ENCODE assay signal across 12 mouse cellular contexts in genomic region chr6:122492479-122492878, GRCm38 (mm10). TPM values are rescaled to one million over a fixed set of nuclear protein-coding genes. Genes with fewer than 3 reads are reported as not detected.
DNase-seq lines count a peak whose midpoint lies in the region; ATAC-seq and TF ChIP-seq lines count a peak whose summit lies in the region.
"Had no signal": no experiment of that assay in that cellular context is flagged by ENCODE, and none has a peak within 500 bp of the region (broad histone marks: within the 10 kb centered on the region; RNA-seq: fewer than 3 reads in every experiment).

No protein-coding gene starts in this region.

- no peak overlapping the region for H3K27ac ChIP-seq in heart, postnatal 0 days (ENCODE audit: low read depth)
- H3K27ac ChIP-seq in limb, embryonic 10.5 days = peak overlapping the region; percentile 94
- H3K27ac ChIP-seq: liver, embryonic 14.5 days had no signal

- 0 out of 2 replicates have a peak overlapping the region, but pooled peaks have one; percentile 47 for H3K4me3 ChIP-seq in heart, postnatal 0 days (ENCODE audit: low read depth, low read length)
- H3K4me3 ChIP-seq in E14TG2a.4 (replicated peaks; ENCODE audit: low read length) = peak overlapping the region; percentile 76
- peak overlapping the region; percentile 57; the same call in 1 of the 2 replicates for H3K4me3 ChIP-seq in limb, embryonic 10.5 days

- no peaks in the 10 kb centered on the region for H3K36me3 ChIP-seq in heart, postnatal 0 days (replicated peaks; ENCODE audit: control insufficient read depth, insufficient read depth, low read length)
- H3K36me3 ChIP-seq in E14TG2a.4 (ENCODE audit: insufficient read depth, low read length) = no peaks in the 10 kb centered on the region
- H3K36me3 ChIP-seq in limb, embryonic 10.5 days = no peaks in the 10 kb centered on the region

- TF ChIP-seq CTCF in heart, postnatal 0 days (IDR thresholded peaks at IDR 0.05; ENCODE audit: low read depth) = no peak
- no peak for TF ChIP-seq CTCF in E14TG2a.4 (conservative IDR thresholded peaks at IDR 0.05; ENCODE audit: low read length)

- 42% methylated on average over 6 of the region's 6 CpGs for WGBS in heart, postnatal 0 days
- 37% methylated on average over 6 of the region's 6 CpGs for WGBS in limb, embryonic 10.5 days

- H3K9me3 ChIP-seq in heart, postnatal 0 days (replicated peaks; ENCODE audit: control insufficient read depth, low read length) = no peaks in the 10 kb centered on the region
- H3K9me3 ChIP-seq in E14TG2a.4 (ENCODE audit: low read length) = no peaks in the 10 kb centered on the region
- no peaks in the 10 kb centered on the region for H3K9me3 ChIP-seq in limb, embryonic 10.5 days (replicated peaks)

- no peak overlapping the region for H3K4me2 ChIP-seq in heart, postnatal 0 days (ENCODE audit: low read depth, low read length)

- 0 out of 2 replicates have a peak, but pooled peaks cover 5% of the 10 kb centered on the region for H3K4me1 ChIP-seq in heart, postnatal 0 days (ENCODE audit: control insufficient read depth, insufficient read depth)
- peaks cover 69% of the 10 kb centered on the region for H3K4me1 ChIP-seq in E14TG2a.4 (replicated peaks; ENCODE audit: low read depth, low read length)
- H3K4me1 ChIP-seq in limb, embryonic 10.5 days = peaks cover 44% of the 10 kb centered on the region

- no peak for DNase-seq in heart, postnatal 0 days (ENCODE audit: low spot score)
- DNase-seq in heart, adult 18-20 months = no peak
- DNase-seq in embryo, embryonic 9.5 days (ENCODE audit: extremely low spot score) = peak; percentile 11
- DNase-seq in limb, embryonic 10.5 days (ENCODE audit: low spot score) = no peak
- no peak for DNase-seq in right cerebral cortex, postnatal 10 days (ENCODE audit: low spot score in 2 of 2)
- no peak for DNase-seq in B cell, adult 2 months
- DNase-seq in thymus, postnatal 36 days = no peak
- DNase-seq: adrenal gland, postnatal 10 days; kidney, adult 9 months had no signal

- no peak for ATAC-seq in heart, postnatal 0 days (ENCODE audit: insufficient read depth, low read depth)
- ATAC-seq: Patski had no signal

- H3K27me3 ChIP-seq in heart, postnatal 0 days (ENCODE audit: control insufficient read depth, insufficient read depth, low read length) = peaks cover 29% of the 10 kb centered on the region
- H3K27me3 ChIP-seq in E14TG2a.4 (ENCODE audit: insufficient read depth, low read length) = peaks cover 45% of the 10 kb centered on the region
- peaks cover 6% of the 10 kb centered on the region; the same call in 1 of the 2 replicates for H3K27me3 ChIP-seq in limb, embryonic 10.5 days (ENCODE audit: low read depth, poor library complexity, severe bottlenecking)

- no peak for TF ChIP-seq EP300 in heart, postnatal 0 days (IDR thresholded peaks at IDR 0.05; ENCODE audit: low read depth)

- no peak overlapping the region for H3K9ac ChIP-seq in heart, postnatal 0 days (replicated peaks; ENCODE audit: low read depth, low read length)
- H3K9ac ChIP-seq: liver, embryonic 14.5 days had no signal

RNA-seq across cellular contexts. Expression of gene Rimklb, which starts 6.1 kb away (rescaled TPM):
- total RNA-seq in heart, postnatal 0 days (2014; rRNA removed; ENCODE audit: low replicate concordance) = 0.27 TPM in 1 of 2 replicates, not detected in the other
- 0.48 and 0.79 TPM in 2 replicates for polyA plus RNA-seq in heart, postnatal 0 days (2015; fragmentation: Nextera tagmentation; extraction: Ambion mirVana)
- under 1 TPM in 1 of 2 experiments, not detected in 1; 0.33 TPM for total RNA-seq in heart, adult 18-20 months (2021)
- polyA plus RNA-seq in limb, embryonic 10.5 days (2016; fragmentation: Nextera tagmentation; extraction: Ambion mirVana) = 39.4 and 49.3 TPM in 2 replicates
- polyA plus RNA-seq: Patski had no signal

RNA-seq across cellular contexts. Expression of gene Mfap5, which starts 13.2 kb away (rescaled TPM):
- 31.3 and 39.4 TPM in 2 replicates for total RNA-seq in heart, postnatal 0 days (2014; rRNA removed; ENCODE audit: low replicate concordance)
- polyA plus RNA-seq in heart, postnatal 0 days (2015; fragmentation: Nextera tagmentation; extraction: Ambion mirVana) = 61.1 and 73.5 TPM in 2 replicates
- total RNA-seq in heart, adult 18-20 months (2021) = 10 to 100 TPM; 18.1 to 19.6 TPM
- 0.30 and 0.51 TPM in 2 replicates for polyA plus RNA-seq in limb, embryonic 10.5 days (2016; fragmentation: Nextera tagmentation; extraction: Ambion mirVana)
- polyA plus RNA-seq: Patski had no signal
